Mouse (Mus musculus) megakaryocyte, embryonic 14.5 days (primary cell): ENCODE measurements around the gene Ccdc181.

Source experiments
- FLI1 ChIP-seq: IDR thresholded peaks from 2 replicates; pipeline ENCODE4 v1.6.1; 2012; ENCODE audit warnings: low read length, inconsistent platforms, mixed read lengths
- GATA1 ChIP-seq: IDR thresholded peaks from 3 replicates; pipeline ENCODE4 v1.6.1; 2012; ENCODE audit warnings: mixed read lengths, low read length, inconsistent platforms, borderline replicate concordance

GRCm38 (mm10) chr1:164321408-164321807 lies 46.0 kb downstream of the Ccdc181 start:
- TF ChIP-seq GATA1 (no peak), FLI1 (no peak)
